Mouse (Mus musculus): ENCODE measurements at regions not wholly inside any gene's neighbourhood (a gene's known extent, or its start where the extent isn't known, plus 50 kb on each side); places are given as distances from the start of the nearest gene placed in this dataset.

DNA sequence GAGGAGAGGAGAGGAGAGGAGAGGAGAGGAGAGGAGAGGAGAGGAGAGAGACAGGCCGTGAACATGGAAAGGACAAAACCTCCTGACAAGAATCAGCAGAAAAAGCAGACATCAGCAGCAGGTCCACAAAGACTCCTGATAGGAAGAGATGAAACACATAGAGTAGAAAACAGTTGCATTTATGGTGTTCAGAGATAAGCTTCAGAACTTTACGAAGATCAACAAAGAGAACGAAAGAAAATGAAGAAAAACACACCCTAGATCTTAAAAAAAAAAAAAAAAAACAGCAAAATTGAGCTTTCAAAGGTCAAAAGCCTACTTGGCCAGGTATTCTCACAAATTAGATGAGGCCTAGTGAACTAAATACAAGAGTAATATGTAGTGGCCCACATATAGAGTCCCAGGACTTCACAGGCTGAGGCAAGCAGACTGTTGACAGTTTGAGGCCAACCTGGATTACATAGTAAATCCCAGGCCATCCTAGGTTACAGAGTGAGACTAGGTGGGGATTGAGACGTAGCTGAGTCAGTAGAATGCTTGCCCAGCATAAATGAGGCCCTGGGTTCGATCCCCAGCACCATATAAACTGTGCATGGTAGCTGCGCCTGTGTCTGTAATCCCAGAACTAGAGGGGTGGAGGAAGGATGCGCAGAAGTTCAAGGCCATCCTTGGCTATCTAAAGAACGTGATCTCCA lies 111.6 kb upstream of the Klf3 start:
- Histone ChIP-seq H3K27me3 (ENCODE audit: control insufficient read depth, insufficient read depth, low read length) (no peaks in the 10 kb centered on the region), H3K4me1 (ENCODE audit: control insufficient read depth, insufficient read depth, low read length) (no peaks in the 10 kb centered on the region), H3K9me3 (ENCODE audit: control insufficient read depth, low read depth, low read length) (0 out of 2 replicates have a peak, but pooled peaks cover 2% of the 10 kb centered on the region), H3K4me2 (replicated peaks; ENCODE audit: low read depth, low read length) (no peak overlapping the region), H3K4me3 (ENCODE audit: low read depth, low read length) (no peak overlapping the region), H3K36me3 (ENCODE audit: control insufficient read depth, insufficient read depth, low read length) (no peaks in the 10 kb centered on the region), H3K27ac (ENCODE audit: low read length) (no peak overlapping the region), H3K9ac (replicated peaks; ENCODE audit: low read depth, low read length) (no peak overlapping the region)
- ATAC-seq (ENCODE audit: insufficient number of reproducible peaks, insufficient read depth, low FRiP score, low read depth): no peak
- 88% methylated on average over 8 of the region's 8 CpGs for WGBS

DNA sequence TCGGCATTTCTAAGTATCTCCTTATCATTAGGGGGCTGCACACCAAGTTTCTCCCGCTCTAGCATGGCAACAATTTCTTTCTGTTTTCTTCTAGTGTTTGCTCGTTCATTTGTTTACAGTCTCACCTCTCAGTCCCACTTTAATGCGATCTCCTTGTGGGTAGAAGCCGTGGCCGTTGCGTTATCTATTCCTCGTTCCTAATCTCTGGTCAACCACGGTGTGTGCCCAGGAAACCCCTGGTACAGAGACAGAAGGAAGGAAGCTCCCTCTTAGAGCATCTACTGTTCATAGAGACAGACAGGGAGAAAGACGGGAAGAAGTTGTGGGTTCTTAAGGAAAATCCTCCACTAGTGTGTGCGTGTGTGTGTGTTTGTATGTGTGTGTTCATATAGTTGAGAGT lies 110.9 kb upstream of the Klf3 start:
- Histone ChIP-seq H3K4me1 (ENCODE audit: control insufficient read depth, insufficient read depth, low read length) (no peaks in the 10 kb centered on the region), H3K4me3 (ENCODE audit: low read depth, low read length) (no peak overlapping the region), H3K27ac (ENCODE audit: low read length) (no peak overlapping the region), H3K9ac (replicated peaks; ENCODE audit: low read depth, low read length) (no peak overlapping the region), H3K36me3 (ENCODE audit: control insufficient read depth, insufficient read depth, low read length) (no peaks in the 10 kb centered on the region), H3K4me2 (replicated peaks; ENCODE audit: low read depth, low read length) (no peak overlapping the region), H3K9me3 (ENCODE audit: control insufficient read depth, low read depth, low read length) (no peaks in the 10 kb centered on the region), H3K27me3 (ENCODE audit: control insufficient read depth, insufficient read depth, low read length) (no peaks in the 10 kb centered on the region)
- ATAC-seq (ENCODE audit: insufficient number of reproducible peaks, insufficient read depth, low FRiP score, low read depth): no peak
- WGBS: 87% methylated on average over 11 of the region's 11 CpGs

DNA sequence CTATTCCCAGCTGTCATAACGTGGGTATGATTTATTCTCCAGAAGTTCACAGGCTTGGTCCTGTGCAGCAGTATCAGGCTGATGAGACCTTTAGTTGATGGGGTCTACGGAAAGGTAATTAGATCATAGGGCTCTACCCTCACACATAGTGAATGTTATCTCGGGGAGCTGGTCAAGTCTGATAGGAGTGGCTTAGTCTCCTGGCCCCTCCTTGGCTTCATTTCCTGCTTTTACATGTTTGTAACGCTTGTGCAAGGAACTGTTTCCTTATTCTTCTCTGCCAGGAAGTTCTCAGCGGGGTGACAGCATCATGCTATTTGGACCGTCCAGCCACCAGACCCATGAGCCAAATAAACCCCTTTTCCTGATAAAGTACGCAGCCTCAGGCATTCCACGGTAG lies 109.6 kb upstream of the Klf3 start:
- 78% methylated on average over 8 of the region's 8 CpGs for WGBS
- no peak for ATAC-seq (ENCODE audit: insufficient number of reproducible peaks, insufficient read depth, low FRiP score, low read depth)
- no peak overlapping the region for H3K4me3 ChIP-seq (ENCODE audit: low read depth, low read length)
- H3K4me2 ChIP-seq (replicated peaks; ENCODE audit: low read depth, low read length): no peak overlapping the region
- H3K36me3 ChIP-seq (ENCODE audit: control insufficient read depth, insufficient read depth, low read length): no peaks in the 10 kb centered on the region
- H3K4me1 ChIP-seq (ENCODE audit: control insufficient read depth, insufficient read depth, low read length): no peaks in the 10 kb centered on the region
- no peak overlapping the region for H3K9ac ChIP-seq (replicated peaks; ENCODE audit: low read depth, low read length)
- no peaks in the 10 kb centered on the region for H3K27me3 ChIP-seq (ENCODE audit: control insufficient read depth, insufficient read depth, low read length)
- no peaks in the 10 kb centered on the region for H3K9me3 ChIP-seq (ENCODE audit: control insufficient read depth, low read depth, low read length)
- no peak overlapping the region for H3K27ac ChIP-seq (ENCODE audit: low read length)

DNA sequence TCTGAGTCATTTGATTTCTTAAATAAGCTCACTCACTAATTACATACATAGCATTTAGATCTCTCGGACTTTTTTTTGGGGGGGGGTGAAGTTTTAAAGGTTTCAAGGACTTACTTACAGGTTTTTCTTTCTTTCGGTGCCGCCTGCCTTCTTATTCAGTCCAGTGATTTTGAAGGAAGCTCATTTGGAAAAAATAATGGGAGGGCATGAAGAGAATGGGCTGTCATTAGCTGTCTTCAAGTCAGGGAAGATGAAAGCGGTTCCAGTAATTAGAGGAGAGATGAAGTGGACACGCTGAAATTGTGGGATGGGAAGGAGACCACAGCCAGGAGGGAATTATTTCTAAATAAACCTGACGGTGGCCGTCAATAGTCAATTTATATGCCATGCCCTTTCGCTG lies 108.6 kb upstream of the Klf3 start:
- Histone ChIP-seq H3K27ac (ENCODE audit: low read length) (no peak overlapping the region), H3K9me3 (ENCODE audit: control insufficient read depth, low read depth, low read length) (no peaks in the 10 kb centered on the region), H3K4me3 (ENCODE audit: low read depth, low read length) (no peak overlapping the region), H3K9ac (replicated peaks; ENCODE audit: low read depth, low read length) (no peak overlapping the region), H3K27me3 (ENCODE audit: control insufficient read depth, insufficient read depth, low read length) (no peaks in the 10 kb centered on the region), H3K36me3 (ENCODE audit: control insufficient read depth, insufficient read depth, low read length) (no peaks in the 10 kb centered on the region), H3K4me2 (replicated peaks; ENCODE audit: low read depth, low read length) (no peak overlapping the region), H3K4me1 (ENCODE audit: control insufficient read depth, insufficient read depth, low read length) (no peaks in the 10 kb centered on the region)
- ATAC-seq (ENCODE audit: insufficient number of reproducible peaks, insufficient read depth, low FRiP score, low read depth): no peak
- WGBS: 87% methylated on average over 8 of the region's 8 CpGs

DNA sequence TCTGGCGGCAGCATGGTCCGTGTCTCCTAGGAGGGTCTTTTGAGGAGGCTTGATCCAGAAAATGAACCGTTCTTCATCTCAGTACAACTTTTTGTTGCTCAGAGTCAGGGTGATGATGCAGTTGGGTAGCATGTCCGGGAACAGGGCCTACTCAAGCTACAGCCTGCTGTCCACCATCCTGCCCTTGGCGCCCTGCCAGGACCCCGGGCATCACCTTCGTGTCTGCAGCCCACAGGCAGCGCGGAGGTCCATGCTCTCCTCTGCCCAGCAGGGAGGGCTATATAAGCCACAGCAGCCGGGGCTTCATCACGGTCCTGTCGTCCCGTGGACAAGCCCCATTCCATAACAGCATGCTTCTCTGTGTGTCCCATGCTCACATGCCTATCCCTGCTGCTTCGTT lies 107.1 kb upstream of the Klf3 start:
- ATAC-seq (ENCODE audit: insufficient number of reproducible peaks, insufficient read depth, low FRiP score, low read depth): no peak
- no peaks in the 10 kb centered on the region for H3K9me3 ChIP-seq (ENCODE audit: control insufficient read depth, low read depth, low read length)
- no peak overlapping the region for H3K4me3 ChIP-seq (ENCODE audit: low read depth, low read length)
- no peak overlapping the region for H3K4me2 ChIP-seq (replicated peaks; ENCODE audit: low read depth, low read length)
- 87% methylated on average over 14 of the region's 14 CpGs for WGBS
- H3K9ac ChIP-seq (replicated peaks; ENCODE audit: low read depth, low read length): no peak overlapping the region
- H3K36me3 ChIP-seq (ENCODE audit: control insufficient read depth, insufficient read depth, low read length): no peaks in the 10 kb centered on the region
- no peaks in the 10 kb centered on the region for H3K27me3 ChIP-seq (ENCODE audit: control insufficient read depth, insufficient read depth, low read length)
- no peak overlapping the region for H3K27ac ChIP-seq (ENCODE audit: low read length)
- 0 out of 2 replicates have a peak, but pooled peaks cover under 1% of the 10 kb centered on the region for H3K4me1 ChIP-seq (ENCODE audit: control insufficient read depth, insufficient read depth, low read length)

DNA sequence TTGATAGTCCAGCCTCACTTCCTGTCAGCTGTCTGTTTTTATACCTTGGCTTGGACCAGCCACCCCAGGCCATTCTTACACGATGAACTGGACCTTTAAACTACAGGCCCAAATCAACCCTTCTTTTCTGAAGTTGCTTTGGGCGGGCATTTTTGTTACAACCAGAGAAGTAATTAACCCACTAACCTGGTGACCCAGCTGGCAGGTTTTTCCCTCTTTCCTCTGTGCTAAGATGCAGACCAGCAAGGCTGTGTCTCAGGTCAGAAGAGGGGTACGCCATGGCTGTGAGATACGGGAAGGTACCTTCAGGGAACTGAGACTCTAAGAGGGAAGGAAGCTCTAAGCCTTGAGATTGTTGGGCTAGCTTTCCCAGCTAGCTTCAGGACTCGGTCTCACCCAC lies 105.7 kb upstream of the Klf3 start:
- no peaks in the 10 kb centered on the region for H3K27me3 ChIP-seq (ENCODE audit: control insufficient read depth, insufficient read depth, low read length)
- H3K4me3 ChIP-seq (ENCODE audit: low read depth, low read length): no peak overlapping the region
- H3K4me1 ChIP-seq (ENCODE audit: control insufficient read depth, insufficient read depth, low read length): peaks cover 12% of the 10 kb centered on the region
- H3K9me3 ChIP-seq (ENCODE audit: control insufficient read depth, low read depth, low read length): no peaks in the 10 kb centered on the region
- H3K4me2 ChIP-seq (replicated peaks; ENCODE audit: low read depth, low read length): no peak overlapping the region
- WGBS: 82% methylated on average over 5 of the region's 5 CpGs
- no peaks in the 10 kb centered on the region for H3K36me3 ChIP-seq (ENCODE audit: control insufficient read depth, insufficient read depth, low read length)
- no peak overlapping the region for H3K27ac ChIP-seq (ENCODE audit: low read length)
- no peak overlapping the region for H3K9ac ChIP-seq (replicated peaks; ENCODE audit: low read depth, low read length)
- no peak for ATAC-seq (ENCODE audit: insufficient number of reproducible peaks, insufficient read depth, low FRiP score, low read depth)

DNA sequence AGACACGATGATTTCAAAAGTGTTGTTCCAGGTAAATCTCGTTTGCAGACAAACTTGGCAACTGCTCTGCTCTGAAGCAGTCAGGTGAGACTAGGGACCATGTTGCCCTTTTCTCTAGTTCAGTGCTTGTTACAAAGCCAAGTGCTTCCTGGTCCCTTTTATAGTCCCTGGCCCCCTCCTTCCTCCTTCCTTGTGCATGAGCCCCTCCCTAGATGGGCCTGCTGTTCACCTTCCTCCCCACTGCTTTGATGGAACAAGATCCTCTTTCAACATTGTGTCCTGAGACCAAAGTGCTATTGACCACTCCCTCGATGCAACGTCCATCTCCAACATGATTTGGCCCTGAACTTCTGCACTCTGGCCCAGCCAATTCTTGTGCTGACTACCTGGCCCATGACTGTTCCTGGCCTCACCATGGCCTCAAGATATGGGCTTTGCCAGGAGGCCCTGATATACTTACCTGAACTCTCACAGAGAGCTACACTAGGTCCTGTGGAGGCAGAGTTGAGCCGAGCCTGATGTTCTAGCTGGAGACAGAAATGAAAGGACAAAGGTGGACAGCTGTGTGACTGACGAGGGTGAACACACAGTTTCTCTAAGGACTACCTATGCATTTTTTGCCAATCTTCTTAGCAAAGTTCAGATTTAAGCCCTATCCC lies 104.6 kb upstream of the Klf3 start:
- H3K9ac ChIP-seq (replicated peaks; ENCODE audit: low read depth, low read length): no peak overlapping the region
- H3K27ac ChIP-seq (ENCODE audit: low read length): no peak overlapping the region
- H3K4me1 ChIP-seq (ENCODE audit: control insufficient read depth, insufficient read depth, low read length): peaks cover 20% of the 10 kb centered on the region
- no peaks in the 10 kb centered on the region for H3K36me3 ChIP-seq (ENCODE audit: control insufficient read depth, insufficient read depth, low read length)
- H3K4me3 ChIP-seq (ENCODE audit: low read depth, low read length): no peak overlapping the region
- no peak overlapping the region for H3K4me2 ChIP-seq (replicated peaks; ENCODE audit: low read depth, low read length)
- WGBS: 81% methylated on average over 6 of the region's 6 CpGs
- no peak for ATAC-seq (ENCODE audit: insufficient number of reproducible peaks, insufficient read depth, low FRiP score, low read depth)
- H3K27me3 ChIP-seq (ENCODE audit: control insufficient read depth, insufficient read depth, low read length): no peaks in the 10 kb centered on the region
- H3K9me3 ChIP-seq (ENCODE audit: control insufficient read depth, low read depth, low read length): no peaks in the 10 kb centered on the region

DNA sequence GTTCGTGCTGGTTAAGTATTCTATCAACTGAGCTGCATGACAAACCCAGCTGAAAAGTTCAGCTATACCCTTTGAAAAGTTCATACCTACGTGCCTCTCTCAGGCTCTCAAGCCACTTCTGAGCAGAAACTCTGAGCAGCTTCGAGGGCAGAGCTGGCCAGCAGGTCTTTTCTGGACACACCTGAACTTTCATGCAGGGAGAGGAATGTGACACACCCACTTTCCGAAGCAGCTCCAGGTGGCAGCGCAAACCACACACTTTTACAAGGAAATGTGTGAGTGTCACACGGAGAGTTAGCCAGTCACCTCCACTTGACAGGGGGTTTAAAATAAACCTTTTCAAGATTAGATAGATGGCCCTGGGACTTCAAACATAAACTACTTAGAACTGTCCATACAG lies 103.2 kb upstream of the Klf3 start:
- WGBS: 50% methylated on average over 6 of the region's 6 CpGs
- Histone ChIP-seq H3K36me3 (ENCODE audit: control insufficient read depth, insufficient read depth, low read length) (no peaks in the 10 kb centered on the region), H3K9ac (replicated peaks; ENCODE audit: low read depth, low read length) (no peak overlapping the region), H3K4me1 (ENCODE audit: control insufficient read depth, insufficient read depth, low read length) (peaks cover 25% of the 10 kb centered on the region), H3K27me3 (ENCODE audit: control insufficient read depth, insufficient read depth, low read length) (no peaks in the 10 kb centered on the region), H3K4me3 (ENCODE audit: low read depth, low read length) (no peak overlapping the region), H3K4me2 (replicated peaks; ENCODE audit: low read depth, low read length) (no peak overlapping the region), H3K9me3 (ENCODE audit: control insufficient read depth, low read depth, low read length) (no peaks in the 10 kb centered on the region), H3K27ac (ENCODE audit: low read length) (no peak overlapping the region)
- ATAC-seq (ENCODE audit: insufficient number of reproducible peaks, insufficient read depth, low FRiP score, low read depth): no peak
